Mouse (Mus musculus) myocyte (in vitro differentiated cells): ENCODE data around the gene Scmh1. TPM values are rescaled to one million over a fixed set of nuclear protein-coding genes. Genes with fewer than 3 reads are reported as not detected.

Experiments used
- H3K27me3 ChIP-seq: one replicate; pipeline ENCODE4 v1.6.1; 2011; ENCODE audit not compliant: control insufficient read depth, insufficient read depth, insufficient read length
- H3K36me3 ChIP-seq: one replicate; pipeline ENCODE4 v1.6.1; 2011; ENCODE audit not compliant: control insufficient read depth, insufficient read depth
- H3K4me2 ChIP-seq: one replicate; pipeline ENCODE4 v1.6.1; 2011; ENCODE audit warnings: low read depth, control low read depth
- H3K4me3 ChIP-seq: one replicate; pipeline ENCODE4 v1.5.1; 2011; ENCODE audit warnings: mild to moderate bottlenecking, control low read depth, moderate library complexity
- H3K79me2 ChIP-seq: one replicate; pipeline ENCODE4 v1.6.1; 2011; ENCODE audit not compliant: control insufficient read depth, insufficient read depth
- H3ac ChIP-seq: one replicate; pipeline ENCODE4 v1.6.1; 2011; ENCODE audit not compliant: control insufficient read depth, insufficient read length
- CEBPB ChIP-seq: IDR thresholded peaks from 2 replicates; pipeline ENCODE4 v1.6.1; 2011; ENCODE audit warnings: mild to moderate bottlenecking, moderate library complexity; ENCODE audit not compliant: poor library complexity, insufficient read depth, severe bottlenecking
- E2F4 ChIP-seq: IDR thresholded peaks from one replicate; pipeline ENCODE4 v1.6.1; 2011; ENCODE audit warnings: mild to moderate bottlenecking, control low read depth, moderate library complexity; ENCODE audit not compliant: insufficient read depth
- MAX ChIP-seq: IDR thresholded peaks from one replicate; pipeline ENCODE4 v1.6.1; 2011; ENCODE audit warnings: low read depth, mild to moderate bottlenecking, control low read depth
- MYOD1 ChIP-seq, 3 experiments: IDR thresholded peaks; one replicate each; pipeline ENCODE4 v1.6.1; 2011; ENCODE audit warnings: control low read depth in 2 of 3, low read depth in 2 of 3, mild to moderate bottlenecking in 2 of 3, moderate library complexity in 1 of 3; ENCODE audit not compliant: insufficient read length in 2 of 3, control insufficient read depth in 1 of 3
- MYOG ChIP-seq, 3 experiments: IDR thresholded peaks; one replicate each; pipeline ENCODE4 v1.6.1; 2011; ENCODE audit warnings: control low read depth in 2 of 3, low read depth in 2 of 3, mild to moderate bottlenecking in 2 of 3; ENCODE audit not compliant: insufficient read length in 2 of 3, control insufficient read depth in 1 of 3, insufficient read depth in 1 of 3
- POLR2A ChIP-seq: IDR thresholded peaks from one replicate; pipeline ENCODE4 v1.6.1; 2011; ENCODE audit warnings: low read depth, mild to moderate bottlenecking, control low read depth, moderate library complexity; ENCODE audit not compliant: insufficient read length
- POLR2AphosphoS2 ChIP-seq: IDR thresholded peaks from one replicate; pipeline ENCODE4 v1.6.1; 2011; ENCODE audit warnings: low read depth, control low read depth; ENCODE audit not compliant: insufficient read length
- REST ChIP-seq: IDR thresholded peaks from one replicate; pipeline ENCODE4 v1.6.1; 2011; ENCODE audit warnings: mild to moderate bottlenecking, control low read depth, moderate library complexity; ENCODE audit not compliant: insufficient read depth, insufficient read length
- SRF ChIP-seq: IDR thresholded peaks from one replicate; pipeline ENCODE4 v1.6.1; 2011; ENCODE audit warnings: low read depth; ENCODE audit not compliant: control insufficient read depth, insufficient read length
- TCF12 ChIP-seq: IDR thresholded peaks from one replicate; pipeline ENCODE4 v1.6.1; 2011; ENCODE audit warnings: mild to moderate bottlenecking, control low read depth; ENCODE audit not compliant: poor library complexity, insufficient read depth, severe bottlenecking
- TCF3 ChIP-seq: IDR thresholded peaks from one replicate; pipeline ENCODE4 v1.6.1; 2011; ENCODE audit warnings: low read depth, control low read depth; ENCODE audit not compliant: insufficient read length
- USF1 ChIP-seq: IDR thresholded peaks from one replicate; pipeline ENCODE4 v1.6.1; 2011; ENCODE audit warnings: low read depth, mild to moderate bottlenecking, control low read depth, moderate library complexity
- polyA plus RNA-seq: library from polyadenylated mRNA; unstranded; fragments of >200 nt; fragmentation: generic; extraction: Trizol; gene quantifications from one replicate; pipeline ENCODE4 v1.2.1, GENCODE M21; 2012; ENCODE audit warnings: missing spikeins

The Scmh1 gene
- polyA plus RNA-seq, 1 experiment, result 27.4 TPM

DNA sequence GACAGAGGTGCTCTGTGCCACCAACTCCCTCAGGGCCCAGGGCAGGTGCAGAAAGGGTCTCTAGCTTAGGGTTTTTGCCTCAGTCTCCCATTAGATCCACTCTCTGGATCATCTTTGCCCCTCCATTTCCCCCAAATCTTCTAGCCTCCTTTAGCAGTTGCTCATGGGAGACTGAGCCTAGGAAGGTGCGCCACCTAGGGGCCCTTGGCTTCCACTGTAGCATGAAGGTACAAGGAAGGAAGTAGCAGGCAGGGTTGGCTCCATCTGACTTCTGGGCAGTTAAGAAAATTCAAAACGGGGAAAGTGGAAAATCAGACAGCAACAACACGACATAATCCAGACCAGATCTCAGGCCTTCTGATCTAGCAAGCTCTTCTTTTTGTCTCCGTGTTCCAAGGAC is 36.4 kb upstream of the Scmh1 start:
- H3K36me3 ChIP-seq, result no peaks in the 10 kb centered on the region
- H3K4me2 ChIP-seq, result peak overlapping the region; percentile 68
- TF ChIP-seq TCF3 (no peak), USF1 (no peak)
- H3ac ChIP-seq, result no peak overlapping the region
- no peak overlapping the region for H3K4me3 ChIP-seq
- no peaks in the 10 kb centered on the region for H3K27me3 ChIP-seq
- H3K79me2 ChIP-seq, result no peaks in the 10 kb centered on the region

DNA sequence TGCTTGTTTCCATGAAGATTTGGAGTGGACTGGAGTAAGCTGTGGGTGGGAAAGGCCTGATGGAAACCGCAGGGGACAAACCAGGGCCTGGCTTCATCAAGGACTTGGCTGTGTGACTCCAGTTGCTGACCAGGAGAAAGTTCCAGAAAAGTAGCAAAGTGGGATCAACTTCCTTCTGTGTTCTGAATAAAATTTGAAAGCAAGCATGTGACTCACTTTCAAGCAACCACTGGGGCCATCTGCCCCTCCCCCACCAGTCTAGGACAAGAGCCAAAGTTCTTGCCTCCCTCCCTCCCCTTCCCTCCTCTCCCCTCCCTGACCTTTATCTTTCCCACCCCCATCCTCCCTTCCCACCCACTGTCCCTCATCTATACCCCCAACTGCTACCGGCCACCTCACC is 35.9 kb upstream of the Scmh1 start:
- no peak overlapping the region for H3ac ChIP-seq
- H3K4me2 ChIP-seq, result peak overlapping the region; percentile 68
- no peaks in the 10 kb centered on the region for H3K36me3 ChIP-seq
- no peaks in the 10 kb centered on the region for H3K27me3 ChIP-seq
- TF ChIP-seq MYOG (IDR thresholded peaks at IDR 0.05; ENCODE audit: control insufficient read depth in 1 of 3, insufficient read depth in 1 of 3, insufficient read length in 2 of 3, low read depth in 2 of 3) (no peak), MAX (no peak), TCF12 (no peak), CEBPB (no peak), POLR2A (no peak), MYOD1 (IDR thresholded peaks at IDR 0.05; ENCODE audit: control insufficient read depth in 1 of 3, insufficient read length in 2 of 3, low read depth in 2 of 3) (no peak)
- H3K4me3 ChIP-seq, result no peak overlapping the region
- H3K79me2 ChIP-seq, result no peaks in the 10 kb centered on the region

DNA sequence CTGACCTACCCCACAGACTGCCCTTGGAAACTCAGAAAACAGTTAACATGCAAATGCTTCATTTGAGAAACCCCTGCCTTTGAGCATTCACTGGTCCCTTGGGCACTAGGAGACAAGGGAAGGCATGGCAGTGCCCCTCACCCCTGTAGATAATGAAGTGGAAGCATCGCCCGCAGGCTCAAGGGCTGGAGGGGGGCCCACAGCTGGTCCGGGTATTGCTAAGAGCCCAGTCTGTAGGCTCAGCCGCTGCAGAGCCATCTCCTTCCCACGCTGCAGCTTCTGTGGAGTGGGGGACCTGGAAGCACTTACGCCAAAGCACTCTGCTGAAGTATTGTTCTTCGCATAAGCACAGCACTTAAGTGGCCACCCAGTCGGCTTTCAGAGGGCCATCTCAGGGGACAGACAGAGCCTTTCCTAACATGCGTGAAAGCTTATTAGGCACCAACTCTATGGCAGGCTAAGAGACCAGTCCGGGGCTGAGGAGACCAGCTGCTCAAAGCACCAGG is 35.2 kb upstream of the Scmh1 start:
- no peaks in the 10 kb centered on the region for H3K36me3 ChIP-seq
- no peak overlapping the region for H3K4me3 ChIP-seq
- no peaks in the 10 kb centered on the region for H3K79me2 ChIP-seq
- H3ac ChIP-seq, result no peak overlapping the region
- no peak for TF ChIP-seq USF1
- no peak for TF ChIP-seq TCF3
- no peak for TF ChIP-seq POLR2AphosphoS2
- no peak for TF ChIP-seq TCF12
- TF ChIP-seq MYOD1 (IDR thresholded peaks at IDR 0.05; ENCODE audit: control insufficient read depth in 1 of 3, insufficient read length in 2 of 3, low read depth in 2 of 3), result no peak
- no peak for TF ChIP-seq CEBPB
- TF ChIP-seq MAX, result no peak
- no peak for TF ChIP-seq POLR2A
- TF ChIP-seq E2F4, result no peak
- TF ChIP-seq MYOG (IDR thresholded peaks at IDR 0.05; ENCODE audit: control insufficient read depth in 1 of 3, insufficient read depth in 1 of 3, insufficient read length in 2 of 3, low read depth in 2 of 3), result no peak
- no peak for TF ChIP-seq SRF
- TF ChIP-seq REST, result no peak
- H3K27me3 ChIP-seq, result no peaks in the 10 kb centered on the region
- H3K4me2 ChIP-seq, result peak overlapping the region; percentile 68

DNA sequence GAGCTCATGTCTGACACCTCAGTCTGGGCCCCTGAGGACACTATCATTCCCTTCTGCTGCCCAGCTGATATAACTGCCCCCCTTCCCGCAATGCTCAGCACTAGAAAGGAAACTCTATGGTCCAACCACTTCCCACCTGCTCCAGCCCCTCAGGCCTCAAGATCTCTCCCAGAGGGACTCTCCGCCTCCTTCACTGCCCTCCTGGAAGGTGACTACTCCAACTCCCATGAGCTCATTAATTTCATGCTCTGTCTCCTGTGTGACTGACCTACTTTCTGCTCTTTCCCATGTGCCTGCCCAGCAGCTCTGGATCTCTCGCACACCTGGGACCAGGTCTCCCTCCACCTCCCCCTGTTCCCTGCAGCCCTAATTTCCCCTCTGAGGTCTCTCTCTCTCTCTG is 32.2 kb upstream of the Scmh1 start:
- Histone ChIP-seq H3K79me2 (no peaks in the 10 kb centered on the region), H3K4me2 (no peak overlapping the region), H3K36me3 (no peaks in the 10 kb centered on the region), H3K27me3 (peaks cover 4% of the 10 kb centered on the region), H3K4me3 (no peak overlapping the region), H3ac (no peak overlapping the region)
- TF ChIP-seq CEBPB, result no peak
- TF ChIP-seq USF1, result no peak

DNA sequence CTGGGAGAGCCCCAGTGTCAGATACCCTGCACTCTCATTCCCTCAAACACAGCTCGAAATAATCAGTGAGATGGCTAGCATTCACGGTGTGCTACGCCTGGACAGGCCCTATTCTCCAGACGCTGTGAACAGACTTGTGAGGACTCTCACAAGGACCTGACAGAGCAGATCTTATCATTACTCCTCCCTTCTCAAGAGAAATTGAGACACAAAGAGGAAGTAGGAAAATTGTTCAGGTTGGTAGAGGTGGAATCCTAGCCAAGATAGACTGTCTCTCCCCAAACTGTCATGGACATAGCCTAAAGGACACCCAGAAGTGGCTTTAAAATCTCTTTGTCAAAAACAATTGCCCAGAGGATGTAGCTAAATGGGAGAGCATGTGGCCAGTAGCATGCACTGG is 31.3 kb upstream of the Scmh1 start:
- Histone ChIP-seq H3K4me2 (no peak overlapping the region), H3K79me2 (no peaks in the 10 kb centered on the region), H3K36me3 (no peaks in the 10 kb centered on the region), H3K27me3 (peaks cover 4% of the 10 kb centered on the region), H3ac (no peak overlapping the region), H3K4me3 (no peak overlapping the region)
- TF ChIP-seq POLR2A (no peak), TCF12 (no peak), E2F4 (no peak), TCF3 (no peak), MAX (no peak), USF1 (no peak), POLR2AphosphoS2 (no peak), REST (no peak), SRF (no peak), MYOD1 (IDR thresholded peaks at IDR 0.05; ENCODE audit: control insufficient read depth in 1 of 3, insufficient read length in 2 of 3, low read depth in 2 of 3) (no peak), MYOG (IDR thresholded peaks at IDR 0.05; ENCODE audit: control insufficient read depth in 1 of 3, insufficient read depth in 1 of 3, insufficient read length in 2 of 3, low read depth in 2 of 3) (no peak), CEBPB (no peak)
